Mouse (Mus musculus): ENCODE data around the gene Plekha6.

GRCm38 (mm10) chr1:133215360-133215700 is 51.3 kb downstream of the Plekha6 start:
- no peak for TF ChIP-seq CTCF (conservative IDR thresholded peaks at IDR 0.05; ENCODE audit: low read length)
- no peak for TF ChIP-seq POU5F1 (IDR thresholded peaks at IDR 0.05; ENCODE audit: borderline replicate concordance, low read length)

All from E14TG2a.4 (cell line).